Mouse (Mus musculus) olfactory bulb, adult 2 months (tissue): ENCODE data around the gene Gm14124. TPM values are rescaled to one million over a fixed set of nuclear protein-coding genes. Genes with fewer than 3 reads are reported as not detected.

Experiments
- H3K27ac ChIP-seq: fragments of 200-500 bp; 2 replicates; pipeline ENCODE4 v1.5.1; 2012; ENCODE audit warnings: low read depth, low read length; ENCODE audit not compliant: insufficient read depth
- H3K4me1 ChIP-seq: fragments of 200-500 bp; 2 replicates; pipeline ENCODE4 v1.6.1; 2012; ENCODE audit warnings: low read length; ENCODE audit not compliant: control insufficient read depth, insufficient read depth
- H3K4me3 ChIP-seq: fragments of 200-500 bp; 2 replicates; pipeline ENCODE4 v1.5.1; 2012; ENCODE audit warnings: mild to moderate bottlenecking, low read depth, low read length, moderate library complexity; ENCODE audit not compliant: insufficient read depth
- CTCF ChIP-seq: fragments of 200-500 bp; IDR thresholded peaks from 2 replicates; pipeline ENCODE4 v1.5.1; 2012; ENCODE audit warnings: low read depth, mild to moderate bottlenecking, low read length, moderate library complexity; ENCODE audit not compliant: insufficient read depth
- POLR2A ChIP-seq: fragments of 200-500 bp; IDR thresholded peaks from 2 replicates; pipeline ENCODE4 v1.6.1; 2012; ENCODE audit warnings: mild to moderate bottlenecking, low read depth, low read length, moderate library complexity; ENCODE audit not compliant: insufficient read depth
- WGBS: fragments of 180-500 bp; shearing (Covaris S2); methylation state at CpG from one replicate; pipeline ENCODE4 v1.1.7; 2018; 5-methylcytosine and 5-hydroxymethylcytosine counted together
- polyA plus RNA-seq: library from polyadenylated mRNA; stranded (reverse); fragments of >200 nt; gene quantifications from 2 replicates; pipeline ENCODE4 v1.2.4, GENCODE M21; 2012; ENCODE audit warnings: low replicate concordance; ENCODE audit not compliant: missing spikeins, insufficient read depth, insufficient read length

The Gm14124 gene
- polyA plus RNA-seq, 1 experiment = not detected

GRCm38 (mm10) chr2:150316140-150316539 lies 58.8 kb downstream of the Gm14124 start:
- no peak for TF ChIP-seq CTCF
- TF ChIP-seq POLR2A = no peak
- Histone ChIP-seq H3K4me3 (no peak overlapping the region), H3K27ac (no peak overlapping the region), H3K4me1 (no peaks in the 10 kb centered on the region)

GRCm38 (mm10) chr2:150318973-150319372 lies 61.7 kb downstream of the Gm14124 start:
- TF ChIP-seq POLR2A = no peak
- no peak for TF ChIP-seq CTCF
- 97% methylated on average over 1 of the region's 1 CpGs for WGBS

More at GRCm38 (mm10) chr2:150318973-150319372, 61.7 kb downstream of the Gm14124 start:
- no peaks in the 10 kb centered on the region for H3K4me1 ChIP-seq
- no peak overlapping the region for H3K4me3 ChIP-seq
- no peak overlapping the region for H3K27ac ChIP-seq

Other genes starting within 250 kb of the Gm14124 start
- not detected in 2 replicates for gene Zfp120, start 120.8 kb upstream of the Gm14124 start, polyA plus RNA-seq
- not detected in 2 replicates for gene Gm10770, start 77.8 kb upstream of the Gm14124 start, polyA plus RNA-seq
- gene Gm14139, start 75.8 kb upstream of the Gm14124 start, polyA plus RNA-seq = not detected in 2 replicates
- gene Zfp937, start 39.4 kb upstream of the Gm14124 start, polyA plus RNA-seq = not detected in 2 replicates
- not detected in 2 replicates for gene Gm21994, start 1.9 kb upstream of the Gm14124 start, polyA plus RNA-seq
- gene Gm10130, start 66.2 kb downstream of the Gm14124 start, polyA plus RNA-seq = not detected in 2 replicates
- not detected in 2 replicates for gene 3300002I08Rik, start 105.2 kb downstream of the Gm14124 start, polyA plus RNA-seq
- not detected in 2 replicates for gene Zfp442, start 194.0 kb downstream of the Gm14124 start, polyA plus RNA-seq
- gene Zfp345, start 227.6 kb downstream of the Gm14124 start, polyA plus RNA-seq = not detected in 2 replicates